Mouse (Mus musculus) retina, postnatal 1 day (tissue): Measurements from ENCODE around the gene Pbx4.

ENCODE experiments used
- DNase-seq: peaks from one replicate; pipeline ENCODE4 v3.0.0-alpha.2; 2012

The Pbx4 gene

GRCm38 (mm10) chr8:69876097-69876496, 43.8 kb downstream of the Pbx4 start:
- DNase-seq, result no peak

GRCm38 (mm10) chr8:69876967-69877366, 44.7 kb downstream of the Pbx4 start:
- no peak for DNase-seq

- DNase-seq, result no peak
Observed at GRCm38 (mm10) chr8:69877396-69877795, 45.1 kb downstream of the Pbx4 start.

GRCm38 (mm10) chr8:69877992-69878391, 45.7 kb downstream of the Pbx4 start:
- no peak for DNase-seq

- no peak for DNase-seq
Observed at GRCm38 (mm10) chr8:69879678-69880077, 47.4 kb downstream of the Pbx4 start.

- DNase-seq, result no peak
Observed at GRCm38 (mm10) chr8:69880841-69881240, 48.5 kb downstream of the Pbx4 start.

GRCm38 (mm10) chr8:69881261-69881865, 49.1 kb downstream of the Pbx4 start:
- no peak for DNase-seq

GRCm38 (mm10) chr8:69882021-69882756, 49.9 kb downstream of the Pbx4 start:
- DNase-seq, result peak; percentile 87

GRCm38 (mm10) chr8:69882833-69883600, 50.7 kb downstream of the Pbx4 start:
- no peak for DNase-seq

- DNase-seq, result no peak
Observed at GRCm38 (mm10) chr8:69884141-69884540, 51.9 kb downstream of the Pbx4 start.

GRCm38 (mm10) chr8:69887289-69888243, 55.3 kb downstream of the Pbx4 start, which contains the start of gene Cilp2:
Cilp2 (minus strand) TSS chr8:69887687.
- DNase-seq, result peak; percentile 48

GRCm38 (mm10) chr8:69888244-69888866, 56.1 kb downstream of the Pbx4 start:
- DNase-seq, result no peak

GRCm38 (mm10) chr8:69888902-69889301, 56.6 kb downstream of the Pbx4 start:
- peak; percentile 46 for DNase-seq

GRCm38 (mm10) chr8:69890813-69891241, 58.5 kb downstream of the Pbx4 start:
- DNase-seq, result peak; percentile 65

GRCm38 (mm10) chr8:69893863-69894262, 61.6 kb downstream of the Pbx4 start:
- peak; percentile 78 for DNase-seq

GRCm38 (mm10) chr8:69894836-69895332, 62.6 kb downstream of the Pbx4 start:
- no peak for DNase-seq

GRCm38 (mm10) chr8:69895772-69896451, 63.6 kb downstream of the Pbx4 start:
- no peak for DNase-seq

- DNase-seq, result no peak
Observed at GRCm38 (mm10) chr8:69897857-69898256, 65.6 kb downstream of the Pbx4 start.

- no peak for DNase-seq
Observed at GRCm38 (mm10) chr8:69899876-69900275, 67.6 kb downstream of the Pbx4 start.

- no peak for DNase-seq
Observed at GRCm38 (mm10) chr8:69900895-69901451, 68.7 kb downstream of the Pbx4 start.
